Mouse (Mus musculus): Measurements from ENCODE around the gene C1qtnf5. TPM values are rescaled to one million over a fixed set of nuclear protein-coding genes. Genes with fewer than 3 reads are reported as not detected.

The C1qtnf5 gene
- polyA plus RNA-seq, 1 experiment from 2014 or later, result 2.8 TPM

- H3K36me3 ChIP-seq, result peaks cover 15% of the 10 kb centered on the region; the same call in 1 of the 2 replicates
- 80% methylated on average over 5 of the region's 5 CpGs for WGBS
These were observed 36.4 kb downstream of the C1qtnf5 start for GRCm38 (mm10) chr9:44143421-44143820.

DNA sequence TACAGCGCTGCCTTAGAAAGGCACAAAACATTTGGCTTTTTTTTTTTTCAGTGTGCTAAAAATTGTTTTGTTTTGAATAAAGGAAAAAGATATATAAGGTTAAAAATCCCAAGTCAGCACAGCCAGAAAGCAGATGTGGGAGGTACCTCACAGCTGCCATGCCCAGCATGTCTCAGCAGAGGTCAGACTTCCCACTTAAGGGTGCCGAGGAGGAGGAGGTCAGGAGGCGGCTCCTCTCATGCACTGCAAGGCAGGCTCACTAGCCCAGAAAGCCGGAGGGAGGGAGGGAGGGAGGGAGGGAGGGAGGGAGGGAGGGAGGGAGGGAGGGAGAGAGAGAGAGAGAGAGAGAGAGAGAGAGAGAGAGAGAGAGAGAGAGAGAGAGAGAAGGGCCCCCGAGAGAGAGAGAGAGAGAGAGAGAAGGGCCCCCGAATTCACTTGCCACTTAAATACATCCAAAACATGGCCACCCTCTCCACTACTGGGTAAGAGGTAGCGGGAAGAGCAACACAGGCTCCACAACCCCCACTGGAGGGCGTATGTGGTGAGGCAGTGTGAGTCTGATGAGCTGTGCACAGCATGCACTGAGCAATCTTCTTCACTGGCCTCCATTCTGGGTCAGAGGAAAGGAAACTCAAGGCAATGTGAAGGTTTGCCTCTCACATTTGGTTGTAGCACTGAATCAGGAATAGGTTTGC lies 37.1 kb downstream of the C1qtnf5 start:
- peak; percentile 47; the same call in 1 of the 2 replicates for ATAC-seq (ENCODE audit: insufficient read depth, low FRiP score, low read depth)
- no peak overlapping the region for H3K4me2 ChIP-seq
- 38% methylated on average over 7 of the region's 8 CpGs for WGBS
- no peaks in the 10 kb centered on the region for H3K9me3 ChIP-seq
- no peaks in the 10 kb centered on the region for H3K4me1 ChIP-seq
- H3K4me3 ChIP-seq (replicated peaks), result no peak overlapping the region
- no peaks in the 10 kb centered on the region for H3K27me3 ChIP-seq (replicated peaks)
- H3K9ac ChIP-seq, result no peak overlapping the region
- H3K36me3 ChIP-seq, result peaks cover 17% of the 10 kb centered on the region; the same call in 1 of the 2 replicates
- H3K27ac ChIP-seq, result no peak overlapping the region

More at GRCm38 (mm10) chr9:44143421-44143820, 36.4 kb downstream of the C1qtnf5 start:
- no peak overlapping the region for H3K4me2 ChIP-seq
- no peaks in the 10 kb centered on the region for H3K9me3 ChIP-seq
- no peak overlapping the region for H3K4me3 ChIP-seq (replicated peaks)
- H3K4me1 ChIP-seq, result no peaks in the 10 kb centered on the region
- H3K27ac ChIP-seq, result peak overlapping the region; percentile 18; the same call in 1 of the 2 replicates
- H3K27me3 ChIP-seq (replicated peaks), result no peaks in the 10 kb centered on the region
- no peak overlapping the region for H3K9ac ChIP-seq
- ATAC-seq (ENCODE audit: insufficient read depth, low FRiP score, low read depth), result no peak

- no peak overlapping the region for H3K4me2 ChIP-seq
- H3K27ac ChIP-seq, result no peak overlapping the region
- no peaks in the 10 kb centered on the region for H3K27me3 ChIP-seq (replicated peaks)
- no peaks in the 10 kb centered on the region for H3K9me3 ChIP-seq
- peaks cover 17% of the 10 kb centered on the region; the same call in 1 of the 2 replicates for H3K36me3 ChIP-seq
- H3K9ac ChIP-seq, result no peak overlapping the region
- H3K4me1 ChIP-seq, result no peaks in the 10 kb centered on the region
- no peak for ATAC-seq (ENCODE audit: insufficient read depth, low FRiP score, low read depth)
- no peak overlapping the region for H3K4me3 ChIP-seq (replicated peaks)
These were observed 37.6 kb downstream of the C1qtnf5 start for GRCm38 (mm10) chr9:44144718-44145060.

DNA sequence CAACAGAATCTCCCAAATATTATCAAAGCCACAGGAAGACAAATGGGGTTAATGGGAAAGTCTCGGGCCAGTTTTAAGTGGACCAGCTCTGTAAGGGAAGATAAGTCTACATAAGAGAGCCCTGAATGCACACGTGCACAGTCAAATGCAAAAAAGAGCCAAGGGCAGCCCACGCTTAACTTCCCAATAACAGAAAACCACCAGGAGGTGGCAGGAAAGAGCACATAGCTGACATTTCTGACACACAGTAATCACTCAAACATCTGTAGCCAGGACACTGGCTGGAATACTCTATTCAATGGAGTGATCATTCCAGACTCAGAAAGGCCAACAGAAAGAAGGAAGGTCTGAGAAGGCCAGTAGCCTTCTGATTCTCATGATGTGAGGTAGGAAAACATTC lies 40.2 kb downstream of the C1qtnf5 start:
- Histone ChIP-seq H3K4me1 (no peaks in the 10 kb centered on the region), H3K9ac (no peak overlapping the region), H3K4me2 (no peak overlapping the region), H3K27ac (no peak overlapping the region), H3K9me3 (no peaks in the 10 kb centered on the region), H3K36me3 (peaks cover 27% of the 10 kb centered on the region), H3K4me3 (replicated peaks) (no peak overlapping the region), H3K27me3 (replicated peaks) (no peaks in the 10 kb centered on the region)
- WGBS, result 64% methylated on average over 3 of the region's 3 CpGs
- ATAC-seq (ENCODE audit: insufficient read depth, low FRiP score, low read depth), result no peak

Other genes starting within 250 kb of the C1qtnf5 start
- gene Thy1, start 63.9 kb upstream of the C1qtnf5 start, polyA plus RNA-seq (2015; fragmentation: Nextera tagmentation; extraction: Ambion mirVana), result 1.1 and 1.4 TPM in 2 replicates
- gene Usp2, start 40.2 kb upstream of the C1qtnf5 start, polyA plus RNA-seq (2015; fragmentation: Nextera tagmentation; extraction: Ambion mirVana), result 12.0 and 12.9 TPM in 2 replicates
- 0.18 TPM in 2 replicates for gene Mfrp, start 5.5 kb upstream of the C1qtnf5 start, polyA plus RNA-seq (2015; fragmentation: Nextera tagmentation; extraction: Ambion mirVana)
- gene Gm49380, start 6.3 kb downstream of the C1qtnf5 start, polyA plus RNA-seq (2015; fragmentation: Nextera tagmentation; extraction: Ambion mirVana), result 0.14 and 0.18 TPM in 2 replicates
- 59.9 and 60.8 TPM in 2 replicates for gene Rnf26, start 6.3 kb downstream of the C1qtnf5 start, polyA plus RNA-seq (2015; fragmentation: Nextera tagmentation; extraction: Ambion mirVana)
- gene Mcam, start 27.2 kb downstream of the C1qtnf5 start, polyA plus RNA-seq (2015; fragmentation: Nextera tagmentation; extraction: Ambion mirVana), result 38.3 and 43.0 TPM in 2 replicates
- 12.4 and 13.6 TPM in 2 replicates for gene Cbl, start 126.8 kb downstream of the C1qtnf5 start, polyA plus RNA-seq (2015; fragmentation: Nextera tagmentation; extraction: Ambion mirVana)
- 0.23 TPM in 1 of 2 replicates, not detected in the other for gene Ccdc153, start 133.4 kb downstream of the C1qtnf5 start, polyA plus RNA-seq (2015; fragmentation: Nextera tagmentation; extraction: Ambion mirVana)
- gene Pdzd3, start 144.2 kb downstream of the C1qtnf5 start, polyA plus RNA-seq (2015; fragmentation: Nextera tagmentation; extraction: Ambion mirVana), result 2.5 and 2.9 TPM in 2 replicates
- gene Nlrx1, start 161.4 kb downstream of the C1qtnf5 start, polyA plus RNA-seq (2015; fragmentation: Nextera tagmentation; extraction: Ambion mirVana), result 8.9 TPM in 2 replicates
- gene Abcg4, start 181.4 kb downstream of the C1qtnf5 start, polyA plus RNA-seq (2015; fragmentation: Nextera tagmentation; extraction: Ambion mirVana), result 4.6 and 5.1 TPM in 2 replicates
- 20.3 and 21.4 TPM in 2 replicates for gene Hinfp, start 198.4 kb downstream of the C1qtnf5 start, polyA plus RNA-seq (2015; fragmentation: Nextera tagmentation; extraction: Ambion mirVana)
- gene C2cd2l, start 213.0 kb downstream of the C1qtnf5 start, polyA plus RNA-seq (2015; fragmentation: Nextera tagmentation; extraction: Ambion mirVana), result 7.9 and 10.1 TPM in 2 replicates
- 33.2 and 33.5 TPM in 2 replicates for gene Dpagt1, start 218.8 kb downstream of the C1qtnf5 start, polyA plus RNA-seq (2015; fragmentation: Nextera tagmentation; extraction: Ambion mirVana)
- 260 and 267 TPM in 2 replicates for gene H2afx, start 227.4 kb downstream of the C1qtnf5 start, polyA plus RNA-seq (2015; fragmentation: Nextera tagmentation; extraction: Ambion mirVana)
- gene Hmbs, start 237.0 kb downstream of the C1qtnf5 start, polyA plus RNA-seq (2015; fragmentation: Nextera tagmentation; extraction: Ambion mirVana), result 155 and 202 TPM in 2 replicates